Mouse (Mus musculus) heart, adult 18-20 months (tissue): ENCODE data around the gene Mgll. TPM values are rescaled to one million over a fixed set of nuclear protein-coding genes. Genes with fewer than 3 reads are reported as not detected.

Experiments
- DNase-seq, 2 experiments: peaks; one replicate each; pipeline ENCODE4 v3.0.0; 2021 to 2022; ENCODE audit warnings: mixed read lengths in 1 of 2
- total RNA-seq, 2 experiments: library from RNA; stranded (reverse); gene quantifications; 2 replicates each; pipeline ENCODE4 v1.2.3; 2021

Mgll gene
- total RNA-seq, 2 experiments from 2014 or later: 92.7 to 96.6 TPM

GRCm38 (mm10) chr6:88849270-88849669 lies 125.1 kb downstream of the Mgll start:
- no peak for DNase-seq

- no peak for DNase-seq
These were observed 125.8 kb downstream of the Mgll start for GRCm38 (mm10) chr6:88850034-88850433.

DNA sequence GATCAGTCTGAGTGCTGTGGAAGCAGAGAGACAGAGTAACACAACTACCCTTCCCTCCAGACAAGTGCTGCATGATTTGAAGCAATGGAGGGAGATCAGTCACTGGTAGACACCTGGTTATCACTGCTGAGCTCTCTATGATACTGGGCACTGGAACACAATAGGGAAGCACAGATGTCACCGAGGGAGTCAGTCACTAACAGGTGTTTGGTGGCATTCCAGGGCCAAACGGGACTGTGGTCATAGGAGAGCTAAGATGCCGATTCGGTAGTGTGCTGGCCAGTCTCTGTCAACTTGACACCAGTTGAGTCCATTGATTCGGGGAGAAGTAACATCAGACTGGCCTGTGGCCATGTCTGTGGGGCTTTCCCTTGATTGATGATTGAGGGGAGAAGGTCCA lies 130.3 kb downstream of the Mgll start:
- DNase-seq: no peak

DNA sequence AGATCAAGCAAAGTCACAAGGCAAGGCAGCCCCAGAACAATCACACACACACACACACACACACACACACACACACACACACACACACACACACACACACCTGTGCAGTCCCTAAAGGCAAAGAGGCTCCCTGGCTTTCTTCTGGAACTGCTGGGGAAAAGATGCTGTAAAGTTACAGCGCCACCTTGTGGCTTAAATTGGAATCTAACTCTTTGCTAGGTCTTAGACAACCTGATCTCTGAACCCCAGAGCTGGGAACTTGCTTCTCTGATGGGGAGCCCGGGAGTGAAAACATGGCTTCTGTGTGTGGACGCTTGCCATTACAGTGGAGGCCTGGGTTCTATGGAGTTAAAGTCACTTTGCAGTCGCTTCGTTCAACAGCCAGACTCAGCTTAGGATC lies 131.4 kb downstream of the Mgll start:
- DNase-seq: peak; percentile 45 to 83

DNA sequence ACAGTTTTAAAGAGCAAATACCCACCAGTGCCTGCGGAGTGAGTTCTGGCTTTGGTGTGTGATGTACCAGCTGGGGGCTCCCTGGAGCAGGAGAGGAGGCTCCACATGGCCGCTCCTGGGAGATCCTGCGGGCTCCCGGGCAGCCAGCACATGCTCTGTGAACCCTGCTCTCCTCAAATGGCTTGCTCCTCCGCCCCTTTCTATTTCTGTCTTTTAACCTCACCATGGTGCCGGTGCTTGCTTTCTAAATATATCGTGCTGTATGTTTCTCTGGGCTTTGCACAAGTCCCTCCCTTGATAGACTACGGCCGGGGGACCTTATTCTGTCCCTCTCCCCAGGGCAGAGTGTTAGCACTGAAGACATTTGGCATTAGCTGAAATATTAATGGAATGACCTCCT lies 133.0 kb downstream of the Mgll start:
- DNase-seq: peak; percentile 67 to 82

DNA sequence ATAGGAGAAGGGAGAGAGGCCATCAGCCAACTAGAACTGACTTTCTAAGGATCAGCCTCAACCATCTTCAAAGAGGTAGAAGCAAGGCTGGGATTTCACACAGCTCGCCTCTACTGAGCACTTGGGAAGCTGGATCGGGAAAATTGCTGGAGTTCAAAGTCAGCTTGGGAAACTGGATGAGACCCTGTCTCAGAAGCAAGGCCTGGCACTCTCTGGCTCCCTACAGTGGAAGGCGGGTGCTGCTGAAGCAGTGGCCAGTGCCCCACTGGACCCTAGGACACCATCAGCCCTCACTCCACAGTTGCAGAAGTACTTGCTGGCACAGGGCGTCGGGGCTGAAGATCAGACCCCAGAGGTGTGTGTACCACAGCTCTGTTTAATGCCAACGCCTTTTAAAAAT lies 133.6 kb downstream of the Mgll start:
- no peak for DNase-seq

- no peak for DNase-seq
These were observed 134.1 kb downstream of the Mgll start for GRCm38 (mm10) chr6:88858341-88858740.

- no peak for DNase-seq
These were observed 136.7 kb downstream of the Mgll start for GRCm38 (mm10) chr6:88860914-88861313.

- no peak for DNase-seq
These were observed 141.5 kb downstream of the Mgll start for GRCm38 (mm10) chr6:88865704-88866103.

DNA sequence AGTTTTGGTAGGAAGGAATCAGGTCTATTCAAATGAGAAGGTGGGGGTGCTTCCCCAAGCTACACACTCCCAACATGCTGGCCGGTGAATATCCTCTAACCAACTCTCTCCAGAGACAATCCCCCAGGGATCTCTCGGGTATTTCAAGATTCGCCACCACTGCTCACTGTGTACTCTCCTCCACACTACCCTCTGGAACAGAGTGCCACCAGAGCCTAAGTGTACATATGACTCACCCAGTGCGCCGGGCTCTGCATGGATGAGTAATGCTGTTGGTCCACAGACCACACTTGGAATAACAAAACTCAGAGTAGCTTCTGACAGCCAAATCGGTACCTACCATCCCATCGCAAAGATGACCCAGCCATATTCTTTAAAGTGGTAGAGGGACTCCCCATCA lies 145.2 kb downstream of the Mgll start:
- no peak for DNase-seq

GRCm38 (mm10) chr6:88870594-88870993 lies 146.4 kb downstream of the Mgll start:
- no peak for DNase-seq

GRCm38 (mm10) chr6:88871546-88871945 lies 147.3 kb downstream of the Mgll start:
- no peak for DNase-seq

DNA sequence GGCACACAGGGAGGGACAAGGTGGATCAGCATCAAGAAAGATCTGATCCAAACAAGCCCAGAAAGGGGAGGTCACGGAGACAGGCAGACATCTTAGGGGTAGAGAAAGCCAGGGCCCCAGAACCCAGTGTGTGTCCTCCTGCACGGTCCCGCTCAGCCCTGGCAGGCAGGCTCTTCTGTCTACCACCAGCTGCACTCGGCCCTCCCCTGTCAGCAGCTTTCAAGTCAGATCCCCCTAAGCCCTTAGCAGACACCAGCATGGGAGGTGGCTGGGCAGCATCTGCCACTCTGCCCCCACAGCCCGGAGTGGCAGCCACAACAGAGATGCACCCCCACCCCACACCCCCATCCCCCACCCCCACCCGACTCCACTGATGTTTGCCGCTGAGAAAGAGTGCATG lies 148.6 kb downstream of the Mgll start:
- DNase-seq: no peak

GRCm38 (mm10) chr6:88873965-88874867 lies 150.0 kb downstream of the Mgll start:
- no peak for DNase-seq

DNA sequence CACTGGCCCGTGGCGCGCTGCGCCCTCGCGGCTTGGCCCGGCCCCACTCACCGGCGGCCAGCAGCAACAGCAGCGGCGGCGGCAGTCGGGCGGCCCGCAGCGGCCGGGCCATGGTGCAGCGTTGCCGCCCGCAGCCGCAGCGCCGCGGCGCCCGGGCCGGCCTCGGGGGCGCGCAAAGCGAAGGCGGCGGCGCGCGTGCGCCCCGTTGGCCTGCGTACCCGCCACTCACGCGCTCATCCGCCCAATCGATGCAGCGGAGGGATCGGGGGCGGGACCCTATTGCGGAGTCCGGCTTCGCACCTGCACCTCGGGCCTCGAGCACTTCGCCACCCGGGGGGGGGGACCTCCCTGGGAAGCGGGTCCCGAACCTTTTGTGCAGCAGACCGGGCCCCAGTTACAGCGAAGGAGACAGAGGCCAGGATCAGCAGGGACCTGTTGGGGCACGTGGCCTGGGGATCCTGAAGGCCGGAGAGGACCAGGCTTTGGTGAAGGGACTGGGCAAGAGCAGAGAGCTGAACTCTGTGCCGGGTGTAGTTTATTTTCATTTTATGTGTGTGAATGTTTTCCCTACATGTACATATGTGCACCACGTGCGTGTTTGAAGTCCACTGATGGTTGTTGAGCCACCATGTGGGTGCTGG lies 150.8 kb downstream of the Mgll start, which contains the start of gene Podxl2:
Gene Podxl2, minus strand, starts transcription at position 177 of the 641 bp plus-strand sequence.
- peak; percentile 64 for DNase-seq

Other genes starting within 250 kb of the Mgll start
- 10 to 100 TPM; 36.8 to 44.6 TPM for gene Sec61a1, start 205.5 kb upstream of the Mgll start, total RNA-seq
- gene Kbtbd12, start 86.5 kb upstream of the Mgll start, total RNA-seq: 10 to 100 TPM; 42.6 to 44.1 TPM
- 10 to 100 TPM; 22.0 to 25.3 TPM for gene Abtb1, start 117.6 kb downstream of the Mgll start, total RNA-seq
- 10 to 100 TPM; 15.0 to 18.8 TPM for gene Podxl2, start 150.6 kb downstream of the Mgll start, total RNA-seq
- gene Mcm2, start 174.4 kb downstream of the Mgll start, total RNA-seq: 1 to 10 TPM; 4.7 to 5.6 TPM
- gene Tpra1, start 177.8 kb downstream of the Mgll start, total RNA-seq: 10 to 100 TPM; 35.0 to 37.1 TPM